Mouse (Mus musculus): Measurements from ENCODE around the gene Gm8332. TPM values are rescaled to one million over a fixed set of nuclear protein-coding genes. Genes with fewer than 3 reads are reported as not detected.
"Not testable (repeated sequence)": the region's sequence is repeated elsewhere in the genome, so short reads cannot be mapped to it uniquely, and the experiment has no call there.

Gm8332 gene
- polyA plus RNA-seq (2012; ENCODE audit: insufficient read depth, insufficient read length, missing spikeins) = not detected in 2 replicates

DNA sequence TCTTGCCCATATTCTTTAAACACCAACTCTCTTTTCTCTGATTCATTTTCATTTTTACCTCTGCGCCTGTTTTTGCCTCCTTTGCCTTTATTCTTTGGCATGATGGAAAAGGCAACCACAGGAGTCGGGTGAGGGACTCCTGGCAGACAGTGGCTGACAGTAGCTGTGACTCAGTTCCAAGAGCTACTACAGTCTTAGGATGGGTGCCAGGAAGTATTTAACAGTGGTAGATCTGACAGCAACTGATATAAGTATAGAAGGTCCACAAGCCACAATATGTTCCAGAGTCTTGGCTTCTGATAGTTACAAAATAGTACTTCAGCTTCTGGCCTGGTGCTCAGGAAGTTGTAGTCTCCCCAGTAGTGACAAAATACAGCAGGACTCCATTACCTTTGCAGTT lies at the start of gene Gm8332:
Gm8332 (minus strand) TSS at position 101 of the 400 bp plus-strand sequence.
- H3K27ac ChIP-seq (ENCODE audit: insufficient read depth, low read depth, low read length); H3K4me1 ChIP-seq (ENCODE audit: control insufficient read depth, insufficient read depth, low read length); H3K4me3 ChIP-seq (ENCODE audit: insufficient read depth, low read length): not testable (repeated sequence)

DNA sequence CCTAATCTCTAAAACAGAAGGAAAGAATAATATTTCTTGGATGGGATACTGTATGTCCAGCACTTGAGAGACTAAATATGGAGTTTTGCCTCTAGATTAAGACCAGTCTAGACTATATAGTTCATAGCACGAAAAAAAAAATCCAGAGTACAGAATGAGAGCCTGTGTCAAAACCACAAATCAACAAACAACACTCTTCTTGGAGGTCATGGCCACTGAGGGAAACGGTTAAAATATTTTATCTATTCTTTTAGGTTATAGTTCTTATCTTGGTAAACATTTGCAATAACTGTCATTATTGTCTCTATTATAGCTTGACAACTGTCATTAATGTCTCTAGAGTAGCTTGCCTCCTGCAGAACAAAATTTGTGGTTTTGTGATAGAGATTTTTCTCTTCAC lies 47.3 kb upstream of the Gm8332 start:
- not testable (repeated sequence) for H3K4me3 ChIP-seq (ENCODE audit: insufficient read depth, low read length); H3K4me1 ChIP-seq (ENCODE audit: control insufficient read depth, insufficient read depth, low read length); H3K27ac ChIP-seq (ENCODE audit: insufficient read depth, low read depth, low read length)

GRCm38 (mm10) chr12:88293082-88293481 lies 43.2 kb upstream of the Gm8332 start:
- not testable (repeated sequence) for H3K27ac ChIP-seq (ENCODE audit: insufficient read depth, low read depth, low read length); H3K4me1 ChIP-seq (ENCODE audit: control insufficient read depth, insufficient read depth, low read length); H3K4me3 ChIP-seq (ENCODE audit: insufficient read depth, low read length)

DNA sequence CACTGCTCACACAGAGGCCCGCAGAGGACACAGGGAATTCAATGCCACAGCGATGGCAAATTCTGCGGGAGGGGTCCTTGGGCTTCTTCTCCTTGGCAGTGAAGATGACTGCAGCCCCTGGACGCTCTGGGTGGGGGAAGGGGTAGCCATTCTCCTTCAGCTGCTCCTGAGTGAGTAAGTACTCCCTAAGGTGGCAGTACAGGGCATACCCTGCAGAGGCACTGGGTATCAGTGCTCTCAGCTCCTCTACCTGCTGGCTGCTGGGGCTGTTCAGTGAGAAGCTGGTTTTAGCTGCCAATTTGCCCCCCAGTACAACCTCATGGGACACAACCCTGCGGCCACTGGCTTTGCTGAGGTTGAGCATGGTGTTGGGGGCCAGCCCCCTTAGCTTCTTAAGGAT lies 35.3 kb upstream of the Gm8332 start:
- not testable (repeated sequence) for H3K4me1 ChIP-seq (ENCODE audit: control insufficient read depth, insufficient read depth, low read length); H3K27ac ChIP-seq (ENCODE audit: insufficient read depth, low read depth, low read length); H3K4me3 ChIP-seq (ENCODE audit: insufficient read depth, low read length)

DNA sequence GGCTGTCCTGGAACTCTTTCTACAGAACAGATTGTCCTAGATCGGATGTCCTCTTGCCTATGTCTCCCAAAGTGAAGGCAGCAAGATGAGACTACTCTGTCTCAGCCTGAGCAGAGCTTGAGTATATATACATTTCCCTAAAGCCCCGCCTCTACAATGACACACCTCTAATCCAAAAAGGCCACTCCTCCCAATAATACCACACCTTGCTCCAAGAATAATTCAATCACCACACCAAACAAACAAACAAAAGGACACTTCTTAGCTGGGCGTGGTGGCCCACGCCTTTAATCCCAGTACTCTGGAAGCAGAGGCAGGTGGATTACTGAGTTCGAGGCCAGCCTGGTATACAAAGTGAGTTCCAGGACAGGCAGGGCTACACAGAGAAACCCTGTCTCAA lies 24.5 kb upstream of the Gm8332 start, which contains the start of gene Gm5662:
Gm5662 (minus strand) TSS at position 101 of the 400 bp plus-strand sequence.
- not testable (repeated sequence) for H3K4me1 ChIP-seq (ENCODE audit: control insufficient read depth, insufficient read depth, low read length); H3K4me3 ChIP-seq (ENCODE audit: insufficient read depth, low read length); H3K27ac ChIP-seq (ENCODE audit: insufficient read depth, low read depth, low read length)

DNA sequence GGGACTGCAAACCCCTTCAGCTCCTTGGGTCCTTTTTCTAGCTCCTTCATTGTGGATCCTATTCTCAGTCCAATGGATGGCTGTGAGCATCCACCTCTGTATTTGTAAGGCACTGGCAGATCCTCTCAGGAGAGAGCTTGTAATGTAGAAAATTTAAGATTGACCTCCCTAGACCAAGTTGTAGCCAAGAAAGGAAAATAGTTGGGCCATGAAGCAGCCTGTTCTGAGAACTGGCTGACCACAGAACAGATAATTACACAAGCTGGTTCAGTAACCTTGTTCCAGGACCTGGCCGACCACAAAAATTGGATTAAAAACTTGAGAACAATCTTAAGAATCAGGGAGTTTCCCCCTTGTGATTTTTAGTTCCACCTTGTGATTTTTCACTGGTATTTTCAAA lies 7.3 kb upstream of the Gm8332 start:
- Histone ChIP-seq H3K4me3 (ENCODE audit: insufficient read depth, low read length) (no peak overlapping the region), H3K27ac (ENCODE audit: insufficient read depth, low read depth, low read length) (no peak overlapping the region)
- TF ChIP-seq POLR2A (IDR thresholded peaks at IDR 0.05; ENCODE audit: borderline replicate concordance, low read depth, low read length) (no peak), CTCF (IDR thresholded peaks at IDR 0.05; ENCODE audit: low read depth, low read length) (no peak)

GRCm38 (mm10) chr12:88255917-88256316 lies 6.0 kb upstream of the Gm8332 start:
- H3K4me1 ChIP-seq (ENCODE audit: control insufficient read depth, insufficient read depth, low read length); H3K4me3 ChIP-seq (ENCODE audit: insufficient read depth, low read length); H3K27ac ChIP-seq (ENCODE audit: insufficient read depth, low read depth, low read length): not testable (repeated sequence)

More for the DNA sequence above, 7.3 kb upstream of the Gm8332 start:
- H3K4me1 ChIP-seq (ENCODE audit: control insufficient read depth, insufficient read depth, low read length) = no peaks in the 10 kb centered on the region; the same call in 1 of the 2 replicates

- H3K4me1 ChIP-seq (ENCODE audit: control insufficient read depth, insufficient read depth, low read length); H3K4me3 ChIP-seq (ENCODE audit: insufficient read depth, low read length): not testable (repeated sequence)
Observed at GRCm38 (mm10) chr12:88245786-88246185, 4.1 kb downstream of the Gm8332 start.

DNA sequence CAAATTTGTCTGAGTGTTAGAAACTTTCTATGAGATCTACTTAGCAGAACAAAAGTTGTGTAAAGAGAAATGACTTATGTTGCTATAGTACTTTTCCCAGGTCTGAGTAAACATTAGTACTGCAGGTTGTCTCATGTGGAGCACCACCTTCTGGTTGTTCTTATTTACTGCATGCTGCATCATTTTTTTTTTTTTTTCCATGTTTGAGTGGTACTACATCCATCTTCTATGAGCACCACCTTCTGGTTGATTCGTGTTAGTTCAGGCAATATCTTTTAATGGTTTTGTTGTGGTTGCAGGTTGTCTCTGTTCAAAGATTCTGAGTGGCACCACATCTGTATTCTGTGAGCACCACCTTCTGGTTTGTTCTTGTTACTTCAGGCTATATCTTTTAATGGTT lies 7.0 kb downstream of the Gm8332 start:
- H3K27ac ChIP-seq (ENCODE audit: insufficient read depth, low read depth, low read length); H3K4me3 ChIP-seq (ENCODE audit: insufficient read depth, low read length): not testable (repeated sequence)

More at GRCm38 (mm10) chr12:88245786-88246185, 4.1 kb downstream of the Gm8332 start:
- not testable (repeated sequence) for H3K27ac ChIP-seq (ENCODE audit: insufficient read depth, low read depth, low read length)

DNA sequence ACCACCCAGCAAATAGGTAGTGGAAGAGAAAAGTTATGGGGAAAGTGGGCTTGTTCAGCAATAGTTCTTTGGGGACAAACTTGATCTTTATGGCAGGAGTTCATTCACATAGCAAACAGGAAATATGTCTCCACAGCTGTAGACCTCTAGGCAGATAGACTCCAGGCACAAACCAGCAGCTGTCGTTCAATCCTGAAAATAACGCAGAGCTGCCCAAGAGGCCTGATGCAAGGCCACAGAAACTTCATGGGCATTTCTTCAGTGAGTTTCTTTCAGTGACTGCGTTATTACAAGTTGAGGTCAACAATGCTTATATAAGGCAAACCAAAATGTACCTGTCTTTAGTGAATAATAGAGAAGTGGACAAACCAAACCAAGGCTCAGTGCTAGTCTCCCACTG lies 30.5 kb downstream of the Gm8332 start:
- no peaks in the 10 kb centered on the region for H3K4me1 ChIP-seq (ENCODE audit: control insufficient read depth, insufficient read depth, low read length)
- no peak for TF ChIP-seq CTCF (IDR thresholded peaks at IDR 0.05; ENCODE audit: low read depth, low read length)
- TF ChIP-seq POLR2A (IDR thresholded peaks at IDR 0.05; ENCODE audit: borderline replicate concordance, low read depth, low read length) = no peak
- H3K27ac ChIP-seq (ENCODE audit: insufficient read depth, low read depth, low read length) = no peak overlapping the region
- no peak overlapping the region for H3K4me3 ChIP-seq (ENCODE audit: insufficient read depth, low read length)

More for the DNA sequence above, 7.0 kb downstream of the Gm8332 start:
- H3K4me1 ChIP-seq (ENCODE audit: control insufficient read depth, insufficient read depth, low read length) = not testable (repeated sequence)

DNA sequence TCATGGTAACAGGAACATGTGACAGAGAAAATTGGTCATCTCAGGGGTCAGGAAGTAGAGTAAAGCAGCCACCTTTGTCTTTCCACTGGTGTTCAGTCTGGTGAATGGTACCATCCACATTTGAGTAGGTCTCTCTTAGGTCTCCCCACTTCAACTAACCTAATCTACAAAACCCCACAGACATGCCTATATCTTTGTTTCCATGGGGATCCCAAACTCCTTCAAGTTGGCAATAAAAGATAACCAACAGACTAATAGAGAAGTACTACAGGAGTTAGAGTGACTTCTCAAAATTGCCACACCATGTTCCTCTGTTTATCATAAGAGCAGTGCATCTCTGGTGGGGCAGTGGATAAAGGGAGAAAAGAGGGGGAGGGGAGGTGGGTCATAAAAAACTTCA lies 31.8 kb downstream of the Gm8332 start:
- not testable (repeated sequence) for H3K4me1 ChIP-seq (ENCODE audit: control insufficient read depth, insufficient read depth, low read length); H3K4me3 ChIP-seq (ENCODE audit: insufficient read depth, low read length); H3K27ac ChIP-seq (ENCODE audit: insufficient read depth, low read depth, low read length)

GRCm38 (mm10) chr12:88214641-88215040 lies 35.3 kb downstream of the Gm8332 start:
- no peaks in the 10 kb centered on the region for H3K4me1 ChIP-seq (ENCODE audit: control insufficient read depth, insufficient read depth, low read length)
- H3K27ac ChIP-seq (ENCODE audit: insufficient read depth, low read depth, low read length) = no peak overlapping the region
- no peak overlapping the region for H3K4me3 ChIP-seq (ENCODE audit: insufficient read depth, low read length)
- TF ChIP-seq CTCF (IDR thresholded peaks at IDR 0.05; ENCODE audit: low read depth, low read length) (no peak), POLR2A (IDR thresholded peaks at IDR 0.05; ENCODE audit: borderline replicate concordance, low read depth, low read length) (no peak)

DNA sequence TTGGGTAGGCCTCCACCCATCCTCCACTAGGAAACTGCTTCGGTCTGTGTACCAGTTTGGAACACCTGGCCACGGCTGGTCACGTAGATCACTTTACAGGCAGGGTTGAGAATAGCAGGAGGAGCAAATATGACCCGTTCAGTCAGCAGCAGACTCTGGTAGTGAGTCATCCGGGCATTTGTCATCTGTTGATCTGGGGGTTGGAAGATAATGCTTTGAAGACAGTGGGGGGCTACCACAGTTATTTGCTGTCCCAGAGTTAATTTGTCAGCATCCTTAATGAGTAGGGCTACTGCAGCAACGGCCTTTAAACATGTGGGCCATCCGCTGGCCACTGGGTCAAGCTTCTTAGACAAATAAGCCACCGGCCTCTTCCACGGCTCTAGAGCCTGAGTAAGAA lies 38.4 kb downstream of the Gm8332 start:
- not testable (repeated sequence) for H3K4me1 ChIP-seq (ENCODE audit: control insufficient read depth, insufficient read depth, low read length); H3K27ac ChIP-seq (ENCODE audit: insufficient read depth, low read depth, low read length); H3K4me3 ChIP-seq (ENCODE audit: insufficient read depth, low read length)
